Mouse (Mus musculus): ENCODE measurements around the gene Spdl1.

- TF ChIP-seq CTCF (IDR thresholded peaks at IDR 0.05; ENCODE audit: borderline replicate concordance, insufficient read depth, low read length): no peak
- no peak for TF ChIP-seq POLR2A (IDR thresholded peaks at IDR 0.05; ENCODE audit: low read depth, low read length)
Observed at GRCm38 (mm10) chr11:34783587-34784043, 49.8 kb downstream of the Spdl1 start, which contains the start of gene Dock2.

Measured in embryonic fibroblast, embryonic 13.5 days (primary cell).